Mouse (Mus musculus): ENCODE data around the gene Pex5.
"Not testable (repeated sequence)": the region's sequence is repeated elsewhere in the genome, so short reads cannot be mapped to it uniquely, and the experiment has no call there.

DNA sequence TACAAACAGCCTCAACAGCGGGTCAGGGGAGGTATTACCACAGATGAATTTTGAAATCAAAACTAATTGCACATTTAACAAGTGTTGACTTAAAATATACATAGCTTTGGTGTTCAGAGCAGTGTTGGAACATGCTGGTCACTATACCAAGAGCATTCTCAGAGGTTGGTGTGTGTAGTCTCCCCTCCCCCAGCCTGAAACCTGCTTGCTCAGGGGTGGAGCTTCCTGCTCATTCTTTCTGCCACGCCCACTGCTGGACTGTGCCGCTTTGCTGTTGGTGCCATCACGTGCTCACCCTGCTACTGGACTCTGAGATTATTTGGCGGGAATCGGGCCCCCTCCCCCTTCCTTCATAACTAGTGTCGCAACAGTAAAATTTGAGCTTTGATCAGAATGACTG is 10.2 kb upstream of the Pex5 start:
- TF ChIP-seq CTCF (IDR thresholded peaks at IDR 0.05; ENCODE audit: extremely low read depth, insufficient read depth, insufficient read length, insufficient replicate concordance); POLR2A (IDR thresholded peaks at IDR 0.05; ENCODE audit: low read depth, low read length): not testable (repeated sequence)

All from spleen, adult 2 months (tissue).